Mouse (Mus musculus) heart, embryonic 16.5 days (tissue): ENCODE measurements around the gene Abhd4. TPM values are rescaled to one million over a fixed set of nuclear protein-coding genes. Genes with fewer than 3 reads are reported as not detected.
A peak's percentile ranks its signal among the peaks of the same experiment; 100 is the strongest.

Experiments used
- ATAC-seq: fragments of 200-750 bp; cut with Nextera tagmentation; replicated peaks from 2 replicates; pipeline ENCODE4 v1.8.0; 2017; ENCODE audit warnings: moderate number of reproducible peaks; ENCODE audit not compliant: insufficient read depth, low FRiP score; ENCODE audit errors: extremely low read depth
- H3K27ac ChIP-seq: fragments of 300-500 bp; sonication (generic); 2 replicates; pipeline ENCODE4 v1.5.1; 2014; ENCODE audit warnings: mild to moderate bottlenecking, low read length, control low read depth, moderate library complexity
- H3K27me3 ChIP-seq: fragments of 300-500 bp; sonication (generic); 2 replicates; pipeline ENCODE4 v1.6.1; 2014; ENCODE audit warnings: low read length, mixed read lengths; ENCODE audit not compliant: control insufficient read depth, insufficient read depth
- H3K36me3 ChIP-seq: fragments of 300-500 bp; sonication (generic); 2 replicates; pipeline ENCODE4 v1.6.1; 2014; ENCODE audit not compliant: control insufficient read depth, insufficient read depth
- H3K4me1 ChIP-seq: fragments of 300-500 bp; sonication (generic); 2 replicates; pipeline ENCODE4 v1.6.1; 2014; ENCODE audit warnings: low read length, mixed read lengths; ENCODE audit not compliant: control insufficient read depth, insufficient read depth
- H3K4me2 ChIP-seq: fragments of 300-500 bp; sonication (generic); 2 replicates; pipeline ENCODE4 v1.6.1; 2014; ENCODE audit warnings: low read depth, mild to moderate bottlenecking, control low read depth, low read length
- H3K4me3 ChIP-seq: fragments of 300-500 bp; sonication (generic); 2 replicates; pipeline ENCODE4 v1.5.1; 2014; ENCODE audit warnings: mild to moderate bottlenecking, control low read depth, low read length
- H3K9ac ChIP-seq: fragments of 300-500 bp; sonication (generic); 2 replicates; pipeline ENCODE4 v1.6.1; 2014; ENCODE audit warnings: low read length, control low read depth
- H3K9me3 ChIP-seq: fragments of 300-500 bp; sonication (generic); replicated peaks from 2 replicates; pipeline ENCODE4 v1.6.1; 2016; ENCODE audit warnings: low read length; ENCODE audit not compliant: control insufficient read depth
- WGBS: fragments of 180-500 bp; shearing (Covaris S2); extraction: QIAGEN DNeasy Blood & Tissue Kit; methylation state at CpG from one replicate; pipeline ENCODE4 v1.1.7; 2014; 5-methylcytosine and 5-hydroxymethylcytosine counted together
- polyA plus RNA-seq: library from polyadenylated mRNA; unstranded; fragments of >200 nt; fragmentation: Nextera tagmentation; extraction: Ambion mirVana; gene quantifications from 2 replicates; pipeline ENCODE4 v1.2.1, GENCODE M21; 2015

Gene Abhd4
- polyA plus RNA-seq, 1 experiment from 2014 or later: 115 TPM

DNA sequence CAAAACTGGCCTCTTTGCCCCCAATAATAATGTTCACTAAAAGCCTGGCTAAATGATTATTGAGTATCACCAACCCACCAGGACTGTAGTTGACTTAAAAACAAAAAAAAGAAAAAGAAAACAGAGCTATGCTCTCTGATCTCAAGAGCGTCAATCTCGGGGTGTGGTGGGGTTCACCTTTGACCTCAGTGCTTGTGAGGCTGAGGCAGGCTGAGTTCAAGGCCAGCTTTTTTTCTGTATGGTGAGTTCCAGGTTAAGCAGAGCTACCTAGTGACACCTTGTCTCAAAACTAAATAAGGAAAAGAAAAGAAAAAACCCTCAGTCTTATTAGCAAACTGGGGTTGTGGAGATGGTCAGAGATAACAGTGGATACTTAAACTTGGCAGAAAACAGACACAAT, 43.6 kb upstream of the Abhd4 start:
- Histone ChIP-seq H3K9ac (no peak overlapping the region), H3K4me3 (no peak overlapping the region), H3K4me1 (peaks cover 22% of the 10 kb centered on the region), H3K27me3 (no peaks in the 10 kb centered on the region), H3K27ac (no peak overlapping the region), H3K9me3 (no peaks in the 10 kb centered on the region), H3K4me2 (no peak overlapping the region), H3K36me3 (no peaks in the 10 kb centered on the region)
- no peak for ATAC-seq
- WGBS: 83% methylated on average over 2 of the region's 2 CpGs

- Histone ChIP-seq H3K4me3 (no peak overlapping the region), H3K4me1 (peaks cover 22% of the 10 kb centered on the region), H3K27ac (no peak overlapping the region), H3K9me3 (no peaks in the 10 kb centered on the region), H3K27me3 (no peaks in the 10 kb centered on the region), H3K4me2 (no peak overlapping the region), H3K36me3 (no peaks in the 10 kb centered on the region), H3K9ac (no peak overlapping the region)
- 84% methylated on average over 8 of the region's 8 CpGs for WGBS
- no peak for ATAC-seq
Measured at GRCm38 (mm10) chr14:54211199-54211598, 42.8 kb upstream of the Abhd4 start.

DNA sequence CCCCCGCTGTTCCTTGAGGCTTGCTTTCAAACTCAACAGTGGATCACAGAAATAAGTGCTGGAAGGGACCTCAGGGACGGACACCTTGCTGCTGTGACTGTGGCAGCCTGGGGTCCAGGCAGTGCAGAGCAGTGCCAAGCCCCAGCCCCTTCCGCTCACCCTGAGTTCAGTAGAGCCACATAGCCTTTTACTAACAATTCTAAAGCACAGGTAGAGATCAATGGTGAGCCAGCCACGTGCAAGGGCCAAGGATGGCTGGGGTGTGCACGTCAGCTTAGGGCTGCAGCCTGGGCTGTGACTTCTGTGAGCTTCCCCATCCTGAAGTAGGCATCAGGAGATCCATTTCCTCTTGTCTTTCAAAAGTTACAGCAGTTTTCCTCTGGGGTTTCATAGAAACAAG, 42.2 kb upstream of the Abhd4 start:
- no peak for ATAC-seq
- no peak overlapping the region for H3K27ac ChIP-seq
- H3K9ac ChIP-seq: no peak overlapping the region
- H3K4me3 ChIP-seq: no peak overlapping the region
- H3K27me3 ChIP-seq: no peaks in the 10 kb centered on the region
- H3K4me2 ChIP-seq: no peak overlapping the region
- WGBS: 86% methylated on average over 5 of the region's 5 CpGs
- H3K4me1 ChIP-seq: peaks cover 18% of the 10 kb centered on the region
- H3K36me3 ChIP-seq: no peaks in the 10 kb centered on the region
- H3K9me3 ChIP-seq: no peaks in the 10 kb centered on the region

GRCm38 (mm10) chr14:54213734-54214133, 40.3 kb upstream of the Abhd4 start:
- H3K27ac ChIP-seq: no peak overlapping the region
- H3K9ac ChIP-seq: no peak overlapping the region
- no peak for ATAC-seq
- no peaks in the 10 kb centered on the region for H3K36me3 ChIP-seq
- H3K4me3 ChIP-seq: no peak overlapping the region
- H3K4me2 ChIP-seq: no peak overlapping the region
- 84% methylated on average over 2 of the region's 2 CpGs for WGBS
- no peaks in the 10 kb centered on the region for H3K9me3 ChIP-seq
- H3K4me1 ChIP-seq: peaks cover 10% of the 10 kb centered on the region; the same call in 1 of the 2 replicates
- H3K27me3 ChIP-seq: no peaks in the 10 kb centered on the region

- H3K4me1 ChIP-seq: peaks cover 10% of the 10 kb centered on the region; the same call in 1 of the 2 replicates
- no peak overlapping the region for H3K9ac ChIP-seq
- no peaks in the 10 kb centered on the region for H3K27me3 ChIP-seq
- peak overlapping the region; percentile 47 for H3K27ac ChIP-seq
- H3K4me3 ChIP-seq: no peak overlapping the region
- no peaks in the 10 kb centered on the region for H3K36me3 ChIP-seq
- H3K4me2 ChIP-seq: no peak overlapping the region
- no peak for ATAC-seq
- 42% methylated on average over 2 of the region's 2 CpGs for WGBS
- no peaks in the 10 kb centered on the region for H3K9me3 ChIP-seq
Measured at GRCm38 (mm10) chr14:54214477-54214876, 39.5 kb upstream of the Abhd4 start.

GRCm38 (mm10) chr14:54214901-54215300, 39.1 kb upstream of the Abhd4 start:
- ATAC-seq: 0 out of 2 replicates have a peak, but pooled peaks have one; percentile 14
- H3K9ac ChIP-seq: no peak overlapping the region
- H3K4me2 ChIP-seq: no peak overlapping the region
- no peaks in the 10 kb centered on the region for H3K36me3 ChIP-seq
- H3K9me3 ChIP-seq: no peaks in the 10 kb centered on the region
- H3K4me1 ChIP-seq: peaks cover 10% of the 10 kb centered on the region; the same call in 1 of the 2 replicates
- 56% methylated on average over 10 of the region's 10 CpGs for WGBS
- H3K27me3 ChIP-seq: no peaks in the 10 kb centered on the region
- no peak overlapping the region for H3K4me3 ChIP-seq
- H3K27ac ChIP-seq: peak overlapping the region; percentile 47

DNA sequence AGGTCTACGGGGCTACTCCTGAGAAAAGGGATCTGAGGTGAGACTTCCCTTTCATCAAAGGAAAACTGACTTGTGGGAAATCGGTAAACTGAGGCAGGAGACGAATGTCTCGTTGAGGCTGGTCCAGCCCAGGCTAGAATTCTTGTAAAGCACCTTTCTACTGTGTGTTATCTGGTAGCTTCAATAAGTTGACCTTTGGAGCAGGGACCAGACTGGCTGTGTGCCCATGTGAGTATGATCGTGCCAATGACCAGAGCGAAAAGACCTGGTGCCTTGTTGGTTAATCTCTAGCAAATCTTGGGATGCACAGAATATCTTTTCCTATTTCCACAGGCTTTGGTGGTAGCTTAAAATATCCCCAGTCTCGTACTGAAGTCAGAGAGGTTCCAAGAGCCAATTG, 37.9 kb upstream of the Abhd4 start:
- H3K27ac ChIP-seq: no peak overlapping the region
- H3K4me2 ChIP-seq: no peak overlapping the region
- peaks cover 10% of the 10 kb centered on the region; the same call in 1 of the 2 replicates for H3K4me1 ChIP-seq
- H3K9ac ChIP-seq: no peak overlapping the region
- WGBS: 77% methylated on average over 7 of the region's 7 CpGs
- no peaks in the 10 kb centered on the region for H3K27me3 ChIP-seq
- H3K9me3 ChIP-seq: no peaks in the 10 kb centered on the region
- no peak for ATAC-seq
- H3K36me3 ChIP-seq: no peaks in the 10 kb centered on the region
- H3K4me3 ChIP-seq: no peak overlapping the region

DNA sequence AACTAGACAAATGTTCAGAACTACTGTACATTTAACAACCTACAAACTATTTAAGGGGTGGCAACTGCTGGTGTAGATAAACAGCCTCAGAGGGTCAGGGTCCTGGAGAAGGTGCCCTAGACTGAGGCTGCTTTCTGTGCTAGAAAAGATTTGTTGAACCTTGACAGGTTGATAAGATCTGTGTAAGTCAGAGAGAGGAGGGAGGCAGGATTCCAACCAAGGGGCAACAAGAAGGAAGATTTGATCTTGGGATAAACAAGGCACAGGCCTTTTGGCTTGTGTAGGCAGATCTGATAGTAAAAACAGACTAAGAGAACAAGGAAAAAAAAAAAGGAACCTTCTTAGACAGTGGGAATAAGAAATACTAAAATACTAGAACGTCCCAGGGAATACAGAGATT, 35.8 kb upstream of the Abhd4 start:
- H3K4me2 ChIP-seq: no peak overlapping the region
- H3K4me3 ChIP-seq: no peak overlapping the region
- H3K4me1 ChIP-seq: peaks cover 10% of the 10 kb centered on the region; the same call in 1 of the 2 replicates
- no peak overlapping the region for H3K27ac ChIP-seq
- no peak for ATAC-seq
- no peaks in the 10 kb centered on the region for H3K27me3 ChIP-seq
- H3K36me3 ChIP-seq: no peaks in the 10 kb centered on the region
- WGBS: 42% methylated on average over 1 of the region's 1 CpGs
- no peaks in the 10 kb centered on the region for H3K9me3 ChIP-seq
- no peak overlapping the region for H3K9ac ChIP-seq

DNA sequence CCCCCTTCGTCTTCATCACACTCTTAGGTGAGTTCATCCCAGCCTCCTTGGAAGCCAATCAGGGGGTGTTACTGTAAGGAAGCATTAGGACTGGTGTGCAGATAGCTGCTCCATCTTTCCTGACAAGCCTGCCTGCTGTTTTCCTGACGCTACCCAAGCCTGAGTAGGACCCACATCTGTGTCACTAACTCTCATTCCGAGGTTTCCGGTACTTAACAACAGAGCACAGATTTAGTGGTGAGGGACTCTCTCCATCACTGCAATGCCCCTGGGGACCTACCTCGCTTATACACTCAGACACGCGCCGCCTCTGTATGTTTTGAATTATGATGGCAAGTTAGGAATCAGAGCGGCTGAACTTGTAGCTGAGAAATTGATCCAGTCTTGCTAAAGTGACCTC, 35.3 kb upstream of the Abhd4 start:
- Histone ChIP-seq H3K27ac (no peak overlapping the region), H3K36me3 (no peaks in the 10 kb centered on the region), H3K4me2 (no peak overlapping the region), H3K4me3 (no peak overlapping the region), H3K27me3 (no peaks in the 10 kb centered on the region), H3K9me3 (no peaks in the 10 kb centered on the region), H3K4me1 (peaks cover 10% of the 10 kb centered on the region; the same call in 1 of the 2 replicates), H3K9ac (no peak overlapping the region)
- WGBS: 64% methylated on average over 9 of the region's 9 CpGs
- no peak for ATAC-seq
